Mouse (Mus musculus): ENCODE results near the gene Lix1l. TPM values are rescaled to one million over a fixed set of nuclear protein-coding genes. Genes with fewer than 3 reads are reported as not detected.
"Not testable (repeated sequence)": the region's sequence is repeated elsewhere in the genome, so short reads cannot be mapped to it uniquely, and the experiment has no call there.

Gene Lix1l
- polyA plus RNA-seq, 1 experiment from 2014 or later: 6.9 TPM

GRCm38 (mm10) chr3:96606007-96606406, 5.1 kb downstream of the Lix1l start:
- not testable (repeated sequence) for H3K4me2 ChIP-seq (replicated peaks; ENCODE audit: low read depth, low read length); H3K9ac ChIP-seq (replicated peaks; ENCODE audit: low read length); H3K27me3 ChIP-seq (ENCODE audit: insufficient read depth, low read length); ATAC-seq (ENCODE audit: low FRiP score, low TSS enrichment); H3K4me3 ChIP-seq (ENCODE audit: low read length); H3K27ac ChIP-seq (ENCODE audit: low read length); H3K36me3 ChIP-seq (ENCODE audit: insufficient read depth, low read length); H3K9me3 ChIP-seq (ENCODE audit: low read length)
- H3K4me1 ChIP-seq (ENCODE audit: insufficient read depth, low read length): peaks cover 12% of the 10 kb centered on the region
- 84% methylated on average over 3 of the region's 4 CpGs for WGBS

DNA sequence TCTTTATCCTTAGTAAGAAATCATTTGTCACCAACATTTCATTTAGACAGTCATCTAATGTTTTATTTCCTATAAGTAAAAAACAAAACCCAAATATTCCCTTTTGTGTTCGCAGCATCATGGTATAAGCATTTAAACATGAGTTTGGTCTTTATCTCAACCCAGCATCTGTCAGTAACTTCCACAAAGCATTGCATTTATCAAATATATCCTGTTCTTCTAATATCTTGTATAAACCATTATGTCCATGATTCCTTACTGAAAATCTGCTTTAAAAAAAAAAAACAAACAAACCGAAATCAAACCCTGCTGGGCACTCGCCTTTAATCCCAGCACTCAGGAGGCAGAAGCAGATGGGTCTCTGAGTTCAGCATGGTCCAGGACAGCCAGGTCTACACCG, 5.7 kb downstream of the Lix1l start:
- no peak overlapping the region for H3K9ac ChIP-seq (replicated peaks; ENCODE audit: low read length)
- H3K27ac ChIP-seq (ENCODE audit: low read length): no peak overlapping the region
- WGBS: 88% methylated on average over 4 of the region's 4 CpGs
- no peak for ATAC-seq (ENCODE audit: low FRiP score, low TSS enrichment)
- no peak overlapping the region for H3K4me3 ChIP-seq (ENCODE audit: low read length)
- H3K36me3 ChIP-seq (ENCODE audit: insufficient read depth, low read length): no peaks in the 10 kb centered on the region
- no peaks in the 10 kb centered on the region for H3K27me3 ChIP-seq (ENCODE audit: insufficient read depth, low read length)
- H3K9me3 ChIP-seq (ENCODE audit: low read length): no peaks in the 10 kb centered on the region
- peaks cover 12% of the 10 kb centered on the region for H3K4me1 ChIP-seq (ENCODE audit: insufficient read depth, low read length)
- H3K4me2 ChIP-seq (replicated peaks; ENCODE audit: low read depth, low read length): no peak overlapping the region

DNA sequence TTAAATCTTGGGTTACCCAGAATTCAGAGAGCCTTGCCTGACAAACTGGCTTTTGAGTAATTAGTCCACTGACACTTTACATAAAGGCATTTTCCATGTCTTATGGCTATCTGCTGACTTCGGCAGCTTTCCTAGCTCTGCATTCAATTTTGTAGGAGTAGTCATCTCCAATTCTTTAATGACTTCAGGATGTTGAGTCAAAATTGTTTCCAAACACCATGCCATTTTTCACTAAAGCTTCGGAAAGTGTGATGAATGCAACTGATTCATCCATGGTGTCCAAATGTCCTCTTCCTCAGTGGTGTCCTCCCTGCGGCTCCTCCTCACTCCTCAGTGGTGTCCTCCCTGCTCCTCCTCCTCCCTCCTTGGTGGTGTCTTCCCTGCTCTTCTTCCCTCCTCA, 17.0 kb downstream of the Lix1l start:
- 85% methylated on average over 3 of the region's 3 CpGs for WGBS
- Histone ChIP-seq H3K9me3 (ENCODE audit: low read length) (no peaks in the 10 kb centered on the region), H3K4me3 (ENCODE audit: low read length) (no peak overlapping the region), H3K4me1 (ENCODE audit: insufficient read depth, low read length) (no peaks in the 10 kb centered on the region), H3K4me2 (replicated peaks; ENCODE audit: low read depth, low read length) (no peak overlapping the region), H3K27me3 (ENCODE audit: insufficient read depth, low read length) (no peaks in the 10 kb centered on the region), H3K27ac (ENCODE audit: low read length) (no peak overlapping the region), H3K36me3 (ENCODE audit: insufficient read depth, low read length) (peaks cover 21% of the 10 kb centered on the region), H3K9ac (replicated peaks; ENCODE audit: low read length) (no peak overlapping the region)
- no peak for ATAC-seq (ENCODE audit: low FRiP score, low TSS enrichment)

- Histone ChIP-seq H3K4me1 (ENCODE audit: insufficient read depth, low read length) (no peaks in the 10 kb centered on the region), H3K27ac (ENCODE audit: low read length) (no peak overlapping the region), H3K27me3 (ENCODE audit: insufficient read depth, low read length) (no peaks in the 10 kb centered on the region), H3K36me3 (ENCODE audit: insufficient read depth, low read length) (peaks cover 30% of the 10 kb centered on the region), H3K9me3 (ENCODE audit: low read length) (no peaks in the 10 kb centered on the region), H3K4me3 (ENCODE audit: low read length) (no peak overlapping the region), H3K9ac (replicated peaks; ENCODE audit: low read length) (no peak overlapping the region), H3K4me2 (replicated peaks; ENCODE audit: low read depth, low read length) (no peak overlapping the region)
- ATAC-seq (ENCODE audit: low FRiP score, low TSS enrichment): no peak
- 92% methylated on average over 4 of the region's 4 CpGs for WGBS
Observed at GRCm38 (mm10) chr3:96623201-96623600, 22.3 kb downstream of the Lix1l start.

DNA sequence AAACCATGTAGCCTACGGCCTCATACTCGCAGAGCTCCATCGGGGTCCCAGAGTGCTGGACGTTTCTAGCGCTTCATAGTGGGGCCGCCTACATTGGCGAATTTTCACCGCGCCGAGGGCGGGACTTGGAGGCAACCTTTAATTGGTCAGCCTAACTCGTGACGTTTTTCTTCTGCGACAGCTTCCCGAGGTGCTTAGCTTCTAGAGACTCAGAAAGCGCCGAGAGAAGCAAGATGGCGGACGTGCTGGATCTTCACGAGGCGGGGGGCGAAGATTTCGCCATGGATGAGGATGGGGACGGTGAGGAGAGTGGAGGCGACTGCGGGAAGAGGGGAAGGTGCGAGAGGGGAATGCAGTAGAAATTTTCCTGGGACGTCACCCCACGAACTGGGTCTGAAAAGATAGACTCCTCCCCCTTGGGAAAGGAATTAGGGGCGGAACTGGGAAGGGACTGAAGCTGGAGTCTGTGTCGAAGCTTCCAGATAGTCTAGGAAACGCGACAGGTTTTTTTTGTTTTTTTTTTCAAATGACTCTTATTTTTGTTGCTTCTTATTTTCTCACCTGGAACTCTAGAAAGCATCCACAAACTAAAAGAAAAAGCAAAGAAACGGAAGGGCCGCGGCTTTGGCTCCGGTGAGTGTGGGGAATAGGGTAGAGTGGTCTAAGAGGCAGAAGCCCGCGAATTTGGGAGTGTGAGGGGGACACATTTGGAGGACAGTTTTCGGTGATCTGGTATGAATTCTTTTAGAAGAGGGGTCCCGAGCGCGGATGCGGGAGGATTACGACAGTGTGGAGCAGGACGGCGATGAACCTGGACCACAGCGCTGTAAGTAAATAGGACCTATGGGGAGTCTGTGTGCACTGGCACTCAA, 29.0 kb downstream of the Lix1l start, which contains the start of gene Rbm8a:
Gene Rbm8a (plus strand): TSS at position 205 of the 872 bp plus-strand sequence.
- peak within 1 kb of the TSS; percentile 77 for H3K4me2 ChIP-seq (replicated peaks; ENCODE audit: low read depth, low read length)
- no peaks in the 10 kb centered on the region for H3K27me3 ChIP-seq (ENCODE audit: insufficient read depth, low read length)
- peak; percentile 92 for ATAC-seq (ENCODE audit: low FRiP score, low TSS enrichment)
- H3K9me3 ChIP-seq (ENCODE audit: low read length): no peaks in the 10 kb centered on the region
- peak within 1 kb of the TSS; percentile 63 for H3K4me3 ChIP-seq (ENCODE audit: low read length)
- H3K4me1 ChIP-seq (ENCODE audit: insufficient read depth, low read length): peaks cover 21% of the 10 kb centered on the region
- peaks cover 21% of the 10 kb centered on the region for H3K36me3 ChIP-seq (ENCODE audit: insufficient read depth, low read length)
- H3K27ac ChIP-seq (ENCODE audit: low read length): peak within 1 kb of the TSS; percentile 71
- WGBS: under 1% methylated on average over 48 of the region's 48 CpGs
- H3K9ac ChIP-seq (replicated peaks; ENCODE audit: low read length): peak within 1 kb of the TSS; percentile 83

DNA sequence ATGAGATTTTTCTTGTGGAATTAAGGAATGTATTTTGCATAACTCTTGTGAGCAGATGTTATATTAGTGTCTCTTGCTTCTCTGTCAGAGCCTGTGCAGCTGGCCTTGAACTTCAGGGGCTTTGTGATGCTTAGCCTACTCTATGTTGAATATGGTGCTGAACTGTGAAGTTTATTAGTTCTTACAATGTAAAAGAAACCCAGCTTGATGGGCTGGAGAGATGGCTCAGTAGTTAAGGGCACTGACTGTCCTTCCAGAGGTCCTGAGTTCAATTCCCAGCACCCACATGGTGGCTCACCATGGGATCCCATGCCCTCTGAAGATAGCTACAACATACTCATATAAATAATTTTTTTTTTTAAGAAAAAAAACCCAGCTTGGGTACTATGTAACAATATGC, 31.1 kb downstream of the Lix1l start:
- no peak for ATAC-seq (ENCODE audit: low FRiP score, low TSS enrichment)
- Histone ChIP-seq H3K4me2 (replicated peaks; ENCODE audit: low read depth, low read length) (no peak overlapping the region), H3K9me3 (ENCODE audit: low read length) (no peaks in the 10 kb centered on the region), H3K4me3 (ENCODE audit: low read length) (no peak overlapping the region), H3K27me3 (ENCODE audit: insufficient read depth, low read length) (no peaks in the 10 kb centered on the region), H3K4me1 (ENCODE audit: insufficient read depth, low read length) (peaks cover 35% of the 10 kb centered on the region), H3K9ac (replicated peaks; ENCODE audit: low read length) (no peak overlapping the region), H3K36me3 (ENCODE audit: insufficient read depth, low read length) (peaks cover 21% of the 10 kb centered on the region), H3K27ac (ENCODE audit: low read length) (no peak overlapping the region)

DNA sequence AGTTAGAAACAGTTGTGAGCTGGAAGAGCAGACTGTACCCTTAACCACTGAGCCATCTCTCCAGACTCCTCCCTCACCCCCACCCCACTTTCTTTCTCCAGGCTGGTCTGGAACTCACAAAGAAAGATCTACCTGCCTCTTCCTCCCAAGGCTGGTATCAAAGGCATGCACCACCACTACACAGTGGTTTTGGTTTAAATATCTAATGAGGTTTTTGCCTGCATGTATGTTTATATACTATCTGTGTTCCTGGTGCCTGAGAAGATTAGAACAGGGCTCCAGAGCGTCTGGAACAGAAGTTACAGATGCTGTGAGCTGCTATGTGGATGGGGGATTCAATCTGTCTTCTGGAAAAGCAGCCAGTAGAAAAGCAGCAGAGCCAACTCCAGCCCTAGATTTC, 33.1 kb downstream of the Lix1l start:
- peaks cover 34% of the 10 kb centered on the region for H3K36me3 ChIP-seq (ENCODE audit: insufficient read depth, low read length)
- no peak overlapping the region for H3K9ac ChIP-seq (replicated peaks; ENCODE audit: low read length)
- H3K4me1 ChIP-seq (ENCODE audit: insufficient read depth, low read length): peaks cover 32% of the 10 kb centered on the region
- H3K9me3 ChIP-seq (ENCODE audit: low read length): no peaks in the 10 kb centered on the region
- H3K27ac ChIP-seq (ENCODE audit: low read length): no peak overlapping the region
- no peaks in the 10 kb centered on the region for H3K27me3 ChIP-seq (ENCODE audit: insufficient read depth, low read length)
- ATAC-seq (ENCODE audit: low FRiP score, low TSS enrichment): no peak
- WGBS: 79% methylated on average over 1 of the region's 1 CpGs
- H3K4me3 ChIP-seq (ENCODE audit: low read length): no peak overlapping the region
- H3K4me2 ChIP-seq (replicated peaks; ENCODE audit: low read depth, low read length): no peak overlapping the region

DNA sequence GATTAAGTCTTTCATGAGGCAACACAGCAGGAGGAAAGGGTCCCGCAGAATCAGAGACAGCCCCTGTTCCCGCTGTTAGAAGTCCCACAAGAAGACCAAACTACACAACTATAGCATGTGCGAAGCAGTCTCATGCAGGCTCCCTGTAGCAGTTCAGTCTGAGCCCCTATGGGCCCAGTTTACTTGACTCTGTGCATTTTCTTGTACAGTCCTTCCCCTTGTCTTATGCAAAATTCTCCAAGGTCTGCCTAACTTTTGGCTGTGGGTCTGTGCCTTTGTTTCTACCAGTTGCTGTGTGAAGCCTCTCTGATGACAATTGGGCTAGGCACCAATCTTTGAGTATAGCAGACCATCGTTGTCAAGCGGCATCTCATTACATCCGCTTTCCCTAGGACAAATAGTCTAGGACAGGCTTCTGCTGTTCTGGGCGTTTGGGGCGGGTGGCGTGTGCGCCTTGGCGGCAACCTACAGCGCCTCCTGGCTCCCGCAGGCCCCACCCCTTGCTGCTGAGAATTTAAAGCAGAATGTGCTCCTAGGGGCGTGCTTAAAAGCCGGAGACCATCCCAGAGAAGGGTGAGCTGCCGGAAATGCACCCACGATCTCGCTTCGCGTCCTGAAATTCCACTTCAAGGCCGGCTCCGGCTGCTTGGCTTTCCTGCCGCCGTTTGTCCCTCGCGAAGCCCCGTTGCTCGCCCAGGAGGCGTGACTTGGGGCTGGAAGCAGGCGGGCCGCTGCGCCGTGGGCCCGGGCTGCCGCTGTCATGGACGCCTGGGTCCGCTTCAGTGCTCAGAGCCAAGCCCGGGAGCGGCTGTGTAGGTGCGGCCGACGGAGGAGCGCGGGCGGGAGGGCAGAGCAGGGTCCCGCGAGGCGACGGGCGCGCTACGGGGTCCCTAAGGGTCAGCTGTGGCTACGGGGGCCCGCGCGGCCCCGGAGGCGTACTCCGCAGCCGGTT, 34.3 kb downstream of the Lix1l start, which contains the start of the genes Pex11b and Gm42957:
Gene Pex11b (plus strand): TSS at position 449 of the 952 bp plus-strand sequence.
Gene Gm42957 (plus strand): TSS at position 547 of the 952 bp plus-strand sequence.
- peak within 1 kb of the TSS; percentile 90 for H3K27ac ChIP-seq (ENCODE audit: low read length)
- H3K4me3 ChIP-seq (ENCODE audit: low read length): peak within 1 kb of the TSS; percentile 97
- H3K9ac ChIP-seq (replicated peaks; ENCODE audit: low read length): peak within 1 kb of the TSS; percentile 98
- H3K4me1 ChIP-seq (ENCODE audit: insufficient read depth, low read length): peaks cover 30% of the 10 kb centered on the region
- peaks cover 42% of the 10 kb centered on the region for H3K36me3 ChIP-seq (ENCODE audit: insufficient read depth, low read length)
- H3K27me3 ChIP-seq (ENCODE audit: insufficient read depth, low read length): no peaks in the 10 kb centered on the region
- WGBS: 2% methylated on average over 60 of the region's 60 CpGs
- ATAC-seq (ENCODE audit: low FRiP score, low TSS enrichment): peak; percentile 95
- H3K4me2 ChIP-seq (replicated peaks; ENCODE audit: low read depth, low read length): peak within 1 kb of the TSS; percentile 70
- H3K9me3 ChIP-seq (ENCODE audit: low read length): no peaks in the 10 kb centered on the region

GRCm38 (mm10) chr3:96635906-96636305, 35.0 kb downstream of the Lix1l start:
- peak overlapping the region; percentile 97 for H3K4me3 ChIP-seq (ENCODE audit: low read length)
- H3K36me3 ChIP-seq (ENCODE audit: insufficient read depth, low read length): peaks cover 44% of the 10 kb centered on the region
- no peaks in the 10 kb centered on the region for H3K9me3 ChIP-seq (ENCODE audit: low read length)
- peak overlapping the region; percentile 70 for H3K4me2 ChIP-seq (replicated peaks; ENCODE audit: low read depth, low read length)
- H3K4me1 ChIP-seq (ENCODE audit: insufficient read depth, low read length): peaks cover 23% of the 10 kb centered on the region
- ATAC-seq (ENCODE audit: low FRiP score, low TSS enrichment): no peak
- WGBS: 6% methylated on average over 15 of the region's 15 CpGs
- no peaks in the 10 kb centered on the region for H3K27me3 ChIP-seq (ENCODE audit: insufficient read depth, low read length)
- H3K9ac ChIP-seq (replicated peaks; ENCODE audit: low read length): peak overlapping the region; percentile 98
- H3K27ac ChIP-seq (ENCODE audit: low read length): peak overlapping the region; percentile 90

Data from kidney, embryonic 16.5 days (tissue).